Mouse (Mus musculus) thymus, adult 2 months (tissue): ENCODE results near the gene Hoxa6. TPM values are rescaled to one million over a fixed set of nuclear protein-coding genes. Genes with fewer than 3 reads are reported as not detected.

Experiments used
- DNase-seq: peaks from one replicate; pipeline ENCODE4 v3.0.0; 2021
- H3K27ac ChIP-seq: fragments of 200-500 bp; 2 replicates; pipeline ENCODE4 v1.5.1; 2012; ENCODE audit warnings: low read length, control low read depth; ENCODE audit not compliant: control insufficient read depth, insufficient read depth
- H3K27me3 ChIP-seq: fragments of 200-500 bp; 2 replicates; pipeline ENCODE4 v1.6.1; 2012; ENCODE audit warnings: mild to moderate bottlenecking, low read length, moderate library complexity, mixed read lengths; ENCODE audit not compliant: control insufficient read depth, insufficient read depth
- H3K36me3 ChIP-seq: fragments of 200-500 bp; 2 replicates; pipeline ENCODE4 v1.6.1; 2012; ENCODE audit warnings: mild to moderate bottlenecking, low read length, moderate library complexity; ENCODE audit not compliant: control insufficient read depth, insufficient read depth
- H3K4me1 ChIP-seq: fragments of 200-500 bp; replicated peaks from 2 replicates; pipeline ENCODE4 v1.6.1; 2012; ENCODE audit warnings: low read length; ENCODE audit not compliant: control insufficient read depth, insufficient read depth
- H3K4me3 ChIP-seq: fragments of 200-500 bp; 2 replicates; pipeline ENCODE4 v1.5.1; 2012; ENCODE audit warnings: mild to moderate bottlenecking, low read length, control low read depth, moderate library complexity; ENCODE audit not compliant: control insufficient read depth, insufficient read depth
- CTCF ChIP-seq: fragments of 200-500 bp; IDR thresholded peaks from 2 replicates; pipeline ENCODE4 v1.5.1; 2012; ENCODE audit warnings: mild to moderate bottlenecking, control low read depth, low read length, moderate library complexity, borderline replicate concordance; ENCODE audit not compliant: control insufficient read depth, poor library complexity, insufficient read depth; ENCODE audit errors: extremely low read depth
- POLR2A ChIP-seq: fragments of 200-500 bp; IDR thresholded peaks from 2 replicates; pipeline ENCODE4 v1.6.1; 2012; ENCODE audit warnings: mild to moderate bottlenecking, low read length, control low read depth, moderate library complexity; ENCODE audit not compliant: control insufficient read depth, poor library complexity, insufficient read depth; ENCODE audit errors: extremely low read depth
- WGBS: fragments of 180-500 bp; shearing (Covaris S2); methylation state at CpG from one replicate; pipeline ENCODE4 v1.1.7; 2018; 5-methylcytosine and 5-hydroxymethylcytosine counted together
- polyA plus RNA-seq: library from polyadenylated mRNA; depleted of rRNA; stranded (reverse); fragments of >200 nt; gene quantifications from 2 replicates; pipeline ENCODE4 v1.2.3, GENCODE M21; 2012

Gene Hoxa6
- polyA plus RNA-seq, 1 experiment: 0.39 TPM

DNA sequence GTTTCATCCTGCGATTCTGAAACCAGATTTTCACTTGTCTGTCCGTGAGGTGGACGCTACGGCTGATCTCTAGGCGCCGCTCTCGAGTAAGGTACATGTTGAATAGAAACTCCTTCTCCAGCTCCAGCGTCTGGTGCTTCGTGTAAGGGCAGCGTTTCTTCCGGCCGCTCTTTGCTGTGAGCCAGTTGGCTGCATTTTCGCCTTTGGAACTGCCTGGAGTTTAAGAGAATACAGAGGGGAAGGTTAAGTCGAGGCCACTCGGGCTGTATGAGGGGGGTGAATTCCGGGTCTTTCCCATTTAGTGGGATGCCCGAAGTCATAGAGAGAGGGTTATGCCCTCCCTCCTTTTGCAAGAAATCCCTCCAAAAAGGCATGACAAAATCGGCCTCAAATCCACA lies 24.0 kb upstream of the Hoxa6 start:
- no peak for TF ChIP-seq POLR2A
- no peak for TF ChIP-seq CTCF
- Histone ChIP-seq H3K27me3 (peaks cover 48% of the 10 kb centered on the region), H3K4me3 (no peak overlapping the region), H3K36me3 (no peaks in the 10 kb centered on the region), H3K27ac (no peak overlapping the region), H3K4me1 (peaks cover 5% of the 10 kb centered on the region; the same call in 1 of the 2 replicates)
- DNase-seq: no peak
- WGBS: 4% methylated on average over 18 of the region's 18 CpGs

DNA sequence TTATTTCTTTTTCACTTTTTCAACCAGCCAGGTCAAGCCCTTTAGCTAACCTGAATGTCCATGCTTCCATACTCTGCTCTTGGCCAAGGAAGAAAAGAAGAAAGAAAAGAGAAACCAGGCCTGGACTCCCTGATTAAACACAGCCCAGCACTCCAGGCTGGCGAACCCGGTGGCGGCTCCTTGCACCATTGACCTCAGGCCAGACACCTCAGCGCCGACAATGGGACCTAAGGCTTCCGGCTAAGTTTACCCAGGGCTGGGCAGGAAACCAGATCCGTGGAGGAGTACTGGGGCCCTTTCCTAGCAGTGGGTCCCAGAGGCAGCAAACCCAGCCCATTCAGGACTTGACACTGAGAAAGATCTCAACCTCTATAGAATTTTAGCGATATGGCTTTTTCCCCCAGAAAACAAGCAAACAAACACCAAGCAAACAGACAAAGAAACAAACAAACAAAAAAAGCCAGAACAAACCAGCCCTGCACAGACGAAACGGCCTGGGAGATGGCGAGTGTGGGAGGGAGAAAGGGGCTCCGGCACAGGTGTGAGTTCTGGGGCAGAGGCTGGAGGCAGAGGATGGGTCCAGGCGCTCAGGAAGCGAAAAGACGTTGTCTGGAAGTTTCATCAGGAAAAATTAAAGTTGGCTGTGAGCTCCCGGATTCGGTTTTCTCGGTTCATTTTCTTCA lies 23.5 kb upstream of the Hoxa6 start:
- Histone ChIP-seq H3K27me3 (peaks cover 46% of the 10 kb centered on the region), H3K4me1 (peaks cover 5% of the 10 kb centered on the region; the same call in 1 of the 2 replicates), H3K36me3 (no peaks in the 10 kb centered on the region), H3K4me3 (no peak overlapping the region), H3K27ac (no peak overlapping the region)
- no peak for TF ChIP-seq CTCF
- no peak for TF ChIP-seq POLR2A
- 11% methylated on average over 18 of the region's 18 CpGs for WGBS
- no peak for DNase-seq

DNA sequence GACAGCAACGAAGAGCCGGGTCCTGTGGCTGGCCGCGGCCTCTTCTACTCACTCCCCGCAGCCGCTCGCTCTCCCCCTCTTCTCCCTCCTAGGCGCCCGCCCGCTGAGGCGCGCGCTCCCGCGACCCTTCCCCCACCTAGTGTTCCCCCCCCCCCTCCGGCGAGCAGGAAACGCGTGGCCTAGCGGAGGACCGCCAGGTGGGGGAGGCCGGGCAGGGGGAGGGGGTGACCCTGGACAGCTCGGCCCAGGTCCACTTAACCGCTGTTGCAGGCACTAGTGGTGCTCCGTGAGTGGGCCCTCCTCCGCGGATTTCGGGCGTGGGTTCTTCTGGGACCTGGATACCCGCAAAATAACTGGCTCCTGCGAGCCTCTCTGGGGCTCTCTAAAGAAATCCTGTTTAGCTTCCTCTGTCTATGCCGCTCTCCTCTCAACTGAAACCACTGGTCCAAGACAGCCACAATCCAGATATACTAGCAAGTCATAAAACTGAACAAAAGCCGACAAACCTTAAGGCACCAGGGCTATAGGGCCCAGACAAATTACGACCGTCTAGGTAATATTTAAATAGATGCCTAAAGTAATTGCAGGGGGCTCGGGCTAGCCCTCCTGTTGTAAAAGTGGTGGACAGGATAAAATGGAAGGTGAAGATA lies 22.1 kb upstream of the Hoxa6 start, which contains the start of gene Hoxa9:
Hoxa9 (minus strand) TSS at position 574 of the 650 bp plus-strand sequence.
- WGBS: 6% methylated on average over 26 of the region's 36 CpGs
- TF ChIP-seq CTCF (no peak), POLR2A (no peak)
- H3K27me3 ChIP-seq: peaks cover 52% of the 10 kb centered on the region
- no peak within 1 kb of the TSS for H3K27ac ChIP-seq
- H3K4me1 ChIP-seq: peaks cover 5% of the 10 kb centered on the region; the same call in 1 of the 2 replicates
- no peak for DNase-seq
- H3K4me3 ChIP-seq: no peak within 1 kb of the TSS
- H3K36me3 ChIP-seq: no peaks in the 10 kb centered on the region

DNA sequence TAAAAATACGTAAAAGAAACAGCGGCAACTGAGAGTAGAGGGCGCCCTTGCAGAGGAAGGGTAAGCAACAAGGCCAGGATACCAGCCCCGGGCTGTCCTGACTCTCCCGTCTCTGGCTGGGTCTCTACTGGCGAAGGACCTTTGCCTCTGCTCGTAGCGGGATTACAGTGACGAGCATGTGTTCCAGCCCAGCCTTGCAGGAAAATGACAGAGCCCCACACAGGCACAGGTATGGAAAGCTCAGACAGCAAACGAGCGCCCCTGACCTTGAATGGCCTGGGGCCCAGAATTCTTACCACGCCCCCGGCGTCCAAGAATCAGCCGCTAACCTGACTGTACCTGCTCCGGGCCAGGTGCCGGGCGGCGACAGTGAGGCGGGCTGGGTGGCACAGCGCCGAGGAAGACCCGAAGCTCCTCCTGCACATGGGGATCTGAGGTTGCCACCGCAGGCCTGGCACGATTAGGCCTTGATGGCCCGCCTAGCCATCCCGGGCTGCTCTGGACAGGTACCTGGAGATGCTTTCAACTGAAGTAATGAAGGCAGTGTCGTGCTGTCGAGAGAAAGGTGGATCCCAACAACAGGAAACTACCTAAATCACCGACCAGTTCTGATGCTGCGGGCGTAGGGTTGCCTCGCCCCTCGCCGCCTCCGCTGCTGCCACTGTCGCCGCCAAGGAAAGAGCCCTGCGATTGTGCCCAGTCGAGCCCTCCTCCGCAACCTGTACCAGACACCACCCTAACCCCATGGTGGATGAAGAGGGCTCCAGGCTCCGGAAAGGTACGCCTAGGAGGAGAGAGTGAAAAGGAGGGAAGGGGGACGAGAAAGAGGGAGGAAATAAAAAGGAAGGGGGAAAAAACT lies 21.3 kb upstream of the Hoxa6 start:
- Histone ChIP-seq H3K36me3 (no peaks in the 10 kb centered on the region), H3K4me1 (peaks cover 5% of the 10 kb centered on the region; the same call in 1 of the 2 replicates), H3K4me3 (no peak overlapping the region), H3K27ac (no peak overlapping the region), H3K27me3 (peaks cover 51% of the 10 kb centered on the region)
- TF ChIP-seq CTCF (no peak), POLR2A (no peak)
- 3% methylated on average over 44 of the region's 44 CpGs for WGBS
- DNase-seq: no peak

DNA sequence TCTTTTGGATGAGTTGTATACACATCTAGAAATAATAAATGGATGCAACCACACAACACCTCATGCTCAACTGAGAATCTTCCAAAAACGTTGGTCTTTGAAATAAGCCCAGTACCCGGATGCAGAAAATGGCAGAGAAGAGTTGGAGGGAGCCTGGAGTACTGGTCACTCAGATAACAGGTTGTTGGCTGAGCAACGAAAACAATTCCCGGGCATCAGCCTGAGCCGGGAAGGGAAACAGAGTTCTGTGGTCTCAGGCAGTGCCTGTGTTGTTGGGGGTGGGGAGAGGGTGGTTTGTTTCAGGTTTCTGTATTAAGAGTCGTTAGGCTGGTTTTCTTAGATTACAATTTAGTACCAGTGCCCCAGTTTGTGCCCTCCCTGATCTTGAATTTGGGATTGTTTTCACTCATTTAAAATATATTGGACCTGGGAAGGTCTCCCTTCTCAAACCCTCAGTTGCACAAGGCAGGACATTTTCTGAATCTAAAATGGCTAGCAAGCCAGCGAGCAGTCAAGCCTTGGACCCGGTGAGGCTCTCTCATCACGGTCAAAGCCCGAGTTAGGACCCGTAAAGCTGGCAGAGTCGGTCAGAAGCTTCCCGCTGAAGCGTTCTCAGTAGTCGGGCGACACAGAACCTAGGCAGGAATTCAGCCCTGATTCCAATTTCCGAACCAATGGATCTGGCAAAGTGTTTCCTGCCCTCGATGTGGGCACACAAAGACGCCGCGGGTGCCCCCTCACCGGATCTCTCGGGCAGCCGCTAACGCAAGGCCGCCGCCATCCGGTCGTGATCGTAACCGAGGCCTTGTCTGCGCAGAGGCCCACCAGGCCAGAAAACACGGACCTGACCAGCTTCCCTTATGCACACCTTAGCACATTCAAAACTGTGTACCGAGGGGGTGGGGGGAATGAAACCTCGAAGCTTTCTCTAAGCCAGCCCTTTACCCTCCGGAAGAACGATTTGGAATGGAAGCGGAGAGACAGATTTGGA lies 20.2 kb upstream of the Hoxa6 start:
- TF ChIP-seq CTCF (no peak), POLR2A (no peak)
- Histone ChIP-seq H3K4me3 (no peak overlapping the region), H3K4me1 (no peaks in the 10 kb centered on the region; the same call in 1 of the 2 replicates), H3K27ac (no peak overlapping the region), H3K27me3 (peaks cover 44% of the 10 kb centered on the region), H3K36me3 (no peaks in the 10 kb centered on the region)
- DNase-seq: no peak
- WGBS: 3% methylated on average over 38 of the region's 38 CpGs
